Mouse (Mus musculus) kidney, adult 2 months (tissue): ENCODE results near the gene Rab6a. TPM values are rescaled to one million over a fixed set of nuclear protein-coding genes. Genes with fewer than 3 reads are reported as not detected.

ENCODE experiments used
- DNase-seq: peaks from one replicate; pipeline ENCODE4 v3.0.0; 2021
- H3K27ac ChIP-seq: fragments of 200-500 bp; 2 replicates; pipeline ENCODE4 v1.5.1; 2012; ENCODE audit warnings: low read depth, low read length, control low read depth, inconsistent platforms; ENCODE audit not compliant: insufficient read depth
- H3K27me3 ChIP-seq: fragments of 200-500 bp; replicated peaks from 2 replicates; pipeline ENCODE4 v1.6.1; 2012; ENCODE audit warnings: mild to moderate bottlenecking, moderate library complexity, low read length, inconsistent platforms; ENCODE audit not compliant: control insufficient read depth, insufficient read depth
- H3K36me3 ChIP-seq: fragments of 200-500 bp; 2 replicates; pipeline ENCODE4 v1.6.1; 2012; ENCODE audit warnings: mild to moderate bottlenecking, moderate library complexity, low read length, inconsistent platforms; ENCODE audit not compliant: control insufficient read depth, insufficient read depth
- H3K4me1 ChIP-seq: fragments of 200-500 bp; 2 replicates; pipeline ENCODE4 v1.6.1; 2011; ENCODE audit warnings: low read length; ENCODE audit not compliant: control insufficient read depth, insufficient read depth
- H3K4me3 ChIP-seq: fragments of 200-500 bp; 2 replicates; pipeline ENCODE4 v1.5.1; 2011; ENCODE audit warnings: mild to moderate bottlenecking, low read depth, low read length, control low read depth; ENCODE audit not compliant: insufficient read depth
- CTCF ChIP-seq: fragments of 200-500 bp; conservative IDR thresholded peaks from 2 replicates; pipeline ENCODE4 v1.5.1; 2011; ENCODE audit warnings: low read depth, mild to moderate bottlenecking, control low read depth, low read length, moderate library complexity, mixed read lengths; ENCODE audit not compliant: insufficient read depth, insufficient read length
- POLR2A ChIP-seq: fragments of 200-500 bp; IDR thresholded peaks from one replicate; pipeline ENCODE4 v1.6.1; 2011; ENCODE audit warnings: low read depth, low read length, control low read depth
- WGBS: fragments of 180-500 bp; shearing (Covaris S2); methylation state at CpG from one replicate; pipeline ENCODE4 v1.1.7; 2018; 5-methylcytosine and 5-hydroxymethylcytosine counted together
- polyA plus RNA-seq: library from polyadenylated mRNA; depleted of rRNA; stranded (reverse); fragments of >200 nt; gene quantifications from 2 replicates; pipeline ENCODE4 v1.2.3, GENCODE M21; 2012

Rab6a gene
- polyA plus RNA-seq, 1 experiment = 21.1 TPM

- no peaks in the 10 kb centered on the region; the same call in 1 of the 2 replicates for H3K4me1 ChIP-seq
- H3K27ac ChIP-seq = peak overlapping the region; percentile 99
- WGBS = under 1% methylated on average over 19 of the region's 20 CpGs
- DNase-seq = peak; percentile 91
- 0 out of 2 replicates have a peak, but pooled peaks have one; percentile 10 for TF ChIP-seq CTCF
- TF ChIP-seq POLR2A = peak; percentile 76
- no peaks in the 10 kb centered on the region for H3K27me3 ChIP-seq
- peak overlapping the region; percentile 95 for H3K4me3 ChIP-seq
- H3K36me3 ChIP-seq = no peaks in the 10 kb centered on the region
Observed at GRCm38 (mm10) chr7:100590845-100591521, 16.2 kb upstream of the Rab6a start.

- H3K4me3 ChIP-seq = peak overlapping the region; percentile 95
- TF ChIP-seq CTCF (no peak), POLR2A (no peak)
- 6% methylated on average over 2 of the region's 2 CpGs for WGBS
Observed at GRCm38 (mm10) chr7:100591522-100591852, 15.7 kb upstream of the Rab6a start.

GRCm38 (mm10) chr7:100593349-100593748 is 13.9 kb upstream of the Rab6a start:
- DNase-seq = no peak
- Histone ChIP-seq H3K4me1 (no peaks in the 10 kb centered on the region; the same call in 1 of the 2 replicates), H3K4me3 (no peak overlapping the region)

More at GRCm38 (mm10) chr7:100591522-100591852, 15.7 kb upstream of the Rab6a start:
- no peaks in the 10 kb centered on the region for H3K36me3 ChIP-seq
- H3K27me3 ChIP-seq = no peaks in the 10 kb centered on the region
- no peaks in the 10 kb centered on the region; the same call in 1 of the 2 replicates for H3K4me1 ChIP-seq
- DNase-seq = no peak
- peak overlapping the region; percentile 99; the same call in 1 of the 2 replicates for H3K27ac ChIP-seq

GRCm38 (mm10) chr7:100600211-100600610 is 7.0 kb upstream of the Rab6a start:
- DNase-seq = no peak
- no peaks in the 10 kb centered on the region for H3K27me3 ChIP-seq

More at GRCm38 (mm10) chr7:100593349-100593748, 13.9 kb upstream of the Rab6a start:
- no peaks in the 10 kb centered on the region for H3K27me3 ChIP-seq
- no peak overlapping the region for H3K27ac ChIP-seq
- no peaks in the 10 kb centered on the region for H3K36me3 ChIP-seq
- TF ChIP-seq CTCF = no peak
- no peak for TF ChIP-seq POLR2A

GRCm38 (mm10) chr7:100608130-100608741 is 1.0 kb downstream of the Rab6a start, which contains the start of gene Mrpl48:
Gene Mrpl48, minus strand, starts transcription at chr7:100608301.
- peak within 1 kb of the TSS; percentile 96 for H3K27ac ChIP-seq
- TF ChIP-seq POLR2A = no peak
- TF ChIP-seq CTCF = no peak
- peaks cover 9% of the 10 kb centered on the region; the same call in 1 of the 2 replicates for H3K4me1 ChIP-seq
- peak within 1 kb of the TSS; percentile 95 for H3K4me3 ChIP-seq
- no peaks in the 10 kb centered on the region for H3K27me3 ChIP-seq
- H3K36me3 ChIP-seq = no peaks in the 10 kb centered on the region
- DNase-seq = peak; percentile 56
- WGBS = under 1% methylated on average over 43 of the region's 43 CpGs

More at GRCm38 (mm10) chr7:100600211-100600610, 7.0 kb upstream of the Rab6a start:
- WGBS = 77% methylated on average over 5 of the region's 5 CpGs
- H3K27ac ChIP-seq = no peak overlapping the region
- no peaks in the 10 kb centered on the region for H3K4me1 ChIP-seq
- H3K4me3 ChIP-seq = no peak overlapping the region
- TF ChIP-seq CTCF = no peak
- no peak for TF ChIP-seq POLR2A
- H3K36me3 ChIP-seq = no peaks in the 10 kb centered on the region

GRCm38 (mm10) chr7:100608910-100609309 is 1.7 kb downstream of the Rab6a start:
- Histone ChIP-seq H3K36me3 (no peaks in the 10 kb centered on the region), H3K27ac (no peak overlapping the region), H3K27me3 (no peaks in the 10 kb centered on the region), H3K4me3 (peak overlapping the region; percentile 95; the same call in 1 of the 2 replicates), H3K4me1 (peaks cover 10% of the 10 kb centered on the region; the same call in 1 of the 2 replicates)
- no peak for DNase-seq
- 7% methylated on average over 4 of the region's 4 CpGs for WGBS
- TF ChIP-seq POLR2A (no peak), CTCF (no peak)
